Mouse (Mus musculus): ENCODE measurements around the gene Kdm1a. TPM values are rescaled to one million over a fixed set of nuclear protein-coding genes. Genes with fewer than 3 reads are reported as not detected.
A peak's percentile ranks its signal among the peaks of the same experiment; 100 is the strongest.

Gene Kdm1a
- total RNA-seq, 2 experiments from 2014 or later = 28.9 to 36.7 TPM

DNA sequence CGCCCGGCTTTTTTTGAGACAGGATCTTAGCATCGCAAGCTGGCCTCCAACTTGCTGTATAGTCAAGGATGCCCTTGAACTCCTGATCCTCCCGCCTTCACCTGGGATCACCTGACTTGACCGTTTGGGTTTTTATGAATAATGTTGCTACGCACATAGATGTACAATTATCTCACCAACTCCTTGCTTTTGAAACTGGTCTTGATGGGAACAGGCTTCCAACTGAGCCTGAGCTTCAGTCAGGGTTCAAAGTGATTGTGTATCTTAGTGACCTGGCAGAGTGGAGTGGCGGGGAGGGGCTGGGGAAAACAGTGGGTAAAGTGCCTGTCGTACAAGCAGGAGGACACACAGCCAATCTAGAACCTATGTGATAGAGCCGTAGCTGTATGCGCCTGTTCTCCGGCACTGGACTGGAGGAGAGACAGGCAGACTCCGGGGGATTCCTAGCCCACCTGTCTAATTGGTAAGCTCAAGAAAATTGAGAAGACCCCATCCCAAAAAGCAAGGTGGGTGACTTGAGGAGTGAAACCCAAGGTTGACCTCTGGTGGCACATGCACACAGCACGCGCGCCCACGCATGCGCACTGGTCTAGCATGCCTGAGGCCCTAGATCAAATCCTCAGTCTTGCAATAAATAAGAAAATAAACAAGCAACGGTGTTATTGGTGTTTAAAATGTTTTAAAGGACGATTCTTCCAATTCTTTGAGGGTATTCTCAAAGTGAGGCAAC, 3.4 kb upstream of the Kdm1a start:
- no peak for DNase-seq

DNA sequence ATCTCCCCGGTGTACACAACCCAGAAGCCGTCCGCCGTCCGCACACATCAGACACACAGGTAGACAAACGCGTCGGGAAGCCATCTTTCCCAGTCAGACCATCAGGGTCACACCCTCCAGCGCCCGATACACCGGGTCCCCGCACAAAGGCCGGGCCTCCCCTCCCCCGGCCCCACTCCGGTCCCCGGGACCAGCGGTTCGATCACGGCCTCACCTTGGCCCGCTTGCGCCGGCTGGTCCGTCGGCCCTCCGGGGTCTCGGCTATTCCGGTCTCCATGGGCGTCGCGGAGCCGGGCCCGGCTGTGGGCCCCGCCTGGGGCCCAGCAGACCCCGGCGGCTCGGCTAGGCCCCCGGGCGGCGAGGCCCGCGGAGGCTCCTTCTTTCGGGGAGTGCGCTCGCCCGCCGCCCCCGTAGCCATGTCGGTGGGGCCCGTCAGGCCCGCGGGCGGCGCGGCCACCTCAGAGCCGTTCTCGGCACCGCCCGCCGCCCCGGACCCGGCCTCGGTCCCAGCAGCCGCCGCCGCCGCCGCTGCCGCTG, 437 bp downstream of the Kdm1a start:
- DNase-seq = peak; percentile 45

DNA sequence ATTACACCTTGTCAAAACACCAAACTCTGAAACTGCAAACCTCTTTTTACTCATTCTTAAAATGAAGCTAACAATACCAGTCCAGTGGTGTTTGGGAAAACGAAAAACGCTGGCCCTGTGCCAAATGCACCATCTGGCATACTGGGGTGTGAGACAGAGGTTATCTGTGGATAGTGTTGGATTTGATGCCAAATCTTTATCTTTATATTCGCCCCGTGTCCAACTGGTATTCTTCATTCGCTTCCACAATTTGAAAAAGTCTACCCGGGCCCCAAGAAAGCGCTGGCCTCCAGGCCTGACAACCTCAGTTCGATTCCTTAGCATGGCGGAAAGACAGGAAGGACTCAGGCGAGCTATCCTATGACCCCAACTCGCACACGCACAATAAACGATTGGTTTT, 1.0 kb downstream of the Kdm1a start:
- peak; percentile 75 for DNase-seq

DNA sequence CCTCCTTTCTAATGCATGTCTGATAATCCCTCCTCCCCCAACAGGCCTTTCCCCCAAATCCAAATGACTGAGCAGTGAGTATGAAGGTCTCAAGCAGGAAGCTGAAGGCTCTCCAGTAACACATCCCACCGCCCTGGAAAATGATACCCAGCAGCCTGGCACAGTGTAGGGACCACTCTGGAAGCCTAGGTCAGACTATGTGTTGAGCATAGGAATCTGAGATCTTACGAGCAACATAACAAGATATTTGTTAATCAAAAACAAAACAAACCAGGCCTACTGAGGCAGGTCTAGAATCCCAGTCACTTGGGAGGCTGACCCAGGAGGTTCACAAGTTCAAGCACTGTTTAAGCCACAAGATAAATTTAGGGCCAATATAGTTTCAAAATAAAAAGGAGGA, 2.0 kb downstream of the Kdm1a start:
- no peak for DNase-seq

DNA sequence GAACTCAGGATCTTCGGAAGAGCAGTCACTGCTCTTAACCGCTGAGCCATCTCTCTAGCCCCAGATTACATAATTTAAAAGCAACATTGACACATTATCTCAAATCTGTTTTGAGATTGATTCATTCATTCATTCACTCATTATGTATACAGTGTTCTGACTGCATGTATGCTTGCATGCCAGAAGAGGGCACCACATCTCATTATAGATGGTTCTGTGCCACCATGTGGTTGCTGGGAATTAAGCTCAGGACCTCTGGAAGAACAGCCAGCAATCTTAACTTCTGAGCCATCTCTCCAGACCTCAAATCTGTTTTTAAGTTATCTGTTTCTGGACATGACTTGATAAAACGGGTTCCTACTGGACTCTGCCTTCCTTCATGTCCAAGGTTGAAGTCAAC, 2.7 kb downstream of the Kdm1a start:
- no peak for DNase-seq

DNA sequence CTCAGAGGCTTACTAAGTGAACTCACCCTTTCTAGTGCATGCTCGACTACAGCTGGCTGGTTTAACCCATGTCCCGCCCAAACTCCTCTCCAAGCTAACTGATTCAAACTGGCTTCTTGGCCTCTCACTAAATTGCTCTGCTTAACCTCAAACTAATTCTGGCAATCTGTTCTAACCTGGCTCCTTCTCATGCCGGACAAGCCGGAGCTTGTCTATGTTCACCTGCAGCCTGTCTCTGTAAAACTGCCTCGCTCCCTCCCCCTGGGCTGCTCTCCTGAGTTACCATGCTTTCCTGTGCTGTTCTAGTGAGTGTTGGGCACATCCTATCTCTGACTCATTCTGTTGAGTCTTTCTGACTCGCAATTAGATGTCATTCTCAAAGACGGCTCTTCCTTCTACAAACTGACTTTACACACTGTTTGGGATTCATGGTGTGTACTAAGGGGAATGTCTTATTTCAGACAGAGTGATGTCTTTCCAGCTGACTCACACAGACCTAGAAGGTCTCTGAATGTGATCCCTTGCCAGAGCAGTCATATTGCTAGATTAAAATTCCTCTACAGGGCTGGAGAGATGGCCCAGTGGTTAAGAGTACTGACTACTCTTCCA, 4.2 kb downstream of the Kdm1a start:
- no peak for DNase-seq

DNA sequence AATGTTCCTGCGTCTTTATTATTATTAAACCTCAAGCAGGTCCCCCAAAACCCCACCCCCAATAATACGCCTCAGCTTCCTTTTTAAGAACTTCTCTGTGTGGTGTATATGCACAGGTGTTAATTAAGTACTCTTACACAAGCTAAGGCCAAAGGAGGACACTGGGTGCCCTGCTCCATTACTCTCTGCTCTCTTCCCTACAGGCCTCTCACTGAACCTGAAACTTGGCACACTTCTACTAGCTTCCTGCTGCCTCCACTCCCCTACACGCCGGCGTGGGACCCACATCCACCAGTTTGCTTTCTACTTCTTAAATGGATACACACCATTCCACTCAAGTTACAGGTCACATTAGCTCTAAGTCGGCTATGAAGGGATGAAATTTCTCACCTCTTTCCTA, 7.3 kb downstream of the Kdm1a start:
- DNase-seq = no peak

DNA sequence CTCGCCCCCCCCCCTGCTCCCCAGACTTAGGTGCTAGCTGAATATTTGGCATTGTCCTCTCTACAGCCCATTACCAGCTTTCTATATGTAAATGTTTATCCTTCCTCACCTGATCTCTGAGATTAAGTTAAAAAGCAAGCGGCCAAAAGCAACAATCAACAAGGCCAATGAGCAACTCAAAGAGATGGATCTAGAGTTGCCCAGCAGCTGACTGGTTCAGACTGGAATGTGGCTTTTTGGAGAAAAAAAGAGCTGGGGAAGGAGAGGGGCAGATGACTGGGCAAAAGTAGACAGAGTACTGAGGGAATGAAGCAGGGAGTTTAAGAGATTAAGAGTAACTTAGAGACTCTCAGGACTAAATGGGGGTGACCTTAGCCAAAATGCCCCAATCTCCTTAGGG, 8.5 kb downstream of the Kdm1a start:
- no peak for DNase-seq

DNA sequence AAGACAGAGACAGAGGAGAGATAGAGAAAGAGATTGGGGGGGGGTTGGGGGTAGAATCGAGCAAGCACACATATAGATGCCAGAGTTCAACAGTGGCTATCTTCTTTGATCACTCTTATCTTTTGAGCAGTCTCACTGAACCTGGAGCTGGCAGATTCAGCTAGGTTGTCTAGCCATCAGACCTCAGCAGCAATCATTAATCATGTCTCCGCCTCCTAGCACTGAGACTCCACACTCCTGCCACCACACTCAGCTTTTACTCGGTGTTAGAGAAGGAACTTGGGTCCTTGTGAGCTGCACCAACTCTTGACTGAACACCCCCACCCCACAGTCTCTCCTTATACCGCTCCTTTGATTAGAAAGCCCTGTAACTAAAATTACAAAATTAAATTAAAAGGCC, 10.4 kb downstream of the Kdm1a start:
- no peak for DNase-seq

DNA sequence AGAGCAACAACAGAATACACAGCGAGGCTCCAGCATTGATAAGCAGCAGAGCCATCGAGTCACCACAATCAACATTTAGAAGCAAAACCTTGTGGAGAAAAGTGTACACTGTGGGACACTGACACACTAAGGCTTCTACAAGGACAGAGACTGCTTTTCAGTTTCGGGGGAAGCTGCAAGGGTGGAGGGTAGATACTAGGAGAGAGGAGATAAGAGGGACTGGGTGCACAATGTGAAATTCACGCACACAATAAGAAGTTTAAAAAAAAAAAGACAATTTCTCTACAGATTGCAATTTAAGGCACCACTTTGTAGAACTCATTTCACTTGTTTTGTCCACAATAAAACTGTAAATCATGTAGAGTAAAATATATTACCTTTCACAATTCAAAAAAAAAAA, 14.5 kb downstream of the Kdm1a start:
- no peak for DNase-seq

DNA sequence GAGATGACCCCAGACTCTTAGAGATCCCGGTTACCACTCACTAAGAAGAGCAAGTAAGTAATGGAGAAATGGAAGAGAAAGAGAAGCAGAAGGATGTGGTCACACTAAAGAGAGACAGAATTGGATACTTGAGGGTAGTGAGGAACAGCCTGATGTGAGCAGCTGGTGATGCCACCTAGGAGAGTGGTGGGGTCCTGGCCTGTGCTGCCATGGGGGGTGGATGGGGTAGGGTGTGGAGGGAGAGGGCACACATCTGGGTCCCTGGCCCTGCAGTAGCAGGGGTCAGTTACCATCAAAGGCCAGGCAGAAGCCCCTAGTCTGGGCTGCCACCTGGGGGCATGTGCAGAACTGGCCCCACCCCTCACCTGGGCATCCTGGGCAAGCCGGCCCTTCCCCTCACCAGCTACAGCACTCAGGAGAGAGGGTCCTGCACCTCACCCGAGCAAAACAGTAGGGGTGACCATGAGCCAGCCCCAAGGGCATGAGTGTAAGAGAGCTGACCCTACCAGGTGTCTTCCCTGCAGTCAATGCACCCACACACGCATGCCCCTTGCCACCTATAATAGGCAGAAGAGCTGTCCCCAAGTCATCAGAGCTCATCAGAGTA, 15.2 kb downstream of the Kdm1a start:
- no peak for DNase-seq

DNA sequence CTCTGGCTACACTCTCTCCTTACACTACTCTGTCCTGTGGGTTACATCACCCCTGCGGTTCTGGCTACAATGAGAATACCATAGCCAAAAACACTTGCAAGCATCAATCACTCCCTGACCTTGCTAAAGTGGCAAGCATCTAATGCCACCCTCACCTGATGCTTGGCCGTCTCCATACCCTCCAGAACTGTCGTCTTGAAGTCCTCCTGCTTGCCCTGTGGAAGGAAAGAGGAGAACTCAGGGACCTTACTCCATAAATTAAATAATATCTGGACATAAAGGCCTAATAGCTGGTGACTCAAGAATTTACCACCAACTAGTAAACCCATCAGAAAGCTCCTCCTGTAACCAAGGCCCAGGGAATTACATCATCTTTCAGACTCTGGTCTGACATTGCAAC, 20.6 kb downstream of the Kdm1a start:
- DNase-seq = no peak

DNA sequence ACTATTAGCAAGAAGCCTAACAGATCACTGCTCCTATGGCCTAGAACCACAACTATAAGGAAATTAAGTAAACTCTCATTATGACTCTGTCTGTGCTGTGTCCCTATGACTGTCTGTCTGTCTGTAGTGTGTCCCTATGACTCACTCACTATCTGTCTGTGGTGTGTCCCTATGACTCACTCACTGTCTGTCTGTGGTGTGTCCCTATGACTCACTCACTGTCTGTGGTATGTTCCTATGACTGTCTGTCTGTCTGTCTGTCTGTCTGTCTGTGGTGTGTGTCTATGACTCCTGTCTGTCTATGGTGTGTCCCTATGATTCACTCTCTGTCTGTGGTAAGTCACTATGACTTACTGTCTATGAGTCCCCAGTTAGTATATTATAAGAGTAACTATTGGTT, 32.5 kb downstream of the Kdm1a start:
- DNase-seq = no peak

DNA sequence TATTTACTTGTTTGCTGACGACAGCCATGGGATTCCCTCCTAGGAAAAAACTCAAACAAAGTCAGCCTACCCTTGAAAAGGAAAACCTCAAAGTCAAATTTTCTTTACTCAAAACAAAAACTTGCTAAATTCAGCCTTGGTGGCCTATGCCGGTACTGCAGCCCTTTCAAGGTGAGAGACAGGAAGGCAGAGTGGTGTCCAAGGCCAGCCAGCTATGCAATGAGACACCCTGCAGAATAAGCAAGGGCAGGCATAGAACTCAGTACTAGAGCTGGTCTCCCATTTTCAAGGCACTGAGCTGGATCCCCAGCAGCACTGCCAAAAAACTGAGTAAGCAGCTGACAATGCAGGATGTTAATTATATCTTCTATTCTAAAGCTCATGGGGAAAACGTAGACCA, 33.9 kb downstream of the Kdm1a start:
- DNase-seq = no peak

DNA sequence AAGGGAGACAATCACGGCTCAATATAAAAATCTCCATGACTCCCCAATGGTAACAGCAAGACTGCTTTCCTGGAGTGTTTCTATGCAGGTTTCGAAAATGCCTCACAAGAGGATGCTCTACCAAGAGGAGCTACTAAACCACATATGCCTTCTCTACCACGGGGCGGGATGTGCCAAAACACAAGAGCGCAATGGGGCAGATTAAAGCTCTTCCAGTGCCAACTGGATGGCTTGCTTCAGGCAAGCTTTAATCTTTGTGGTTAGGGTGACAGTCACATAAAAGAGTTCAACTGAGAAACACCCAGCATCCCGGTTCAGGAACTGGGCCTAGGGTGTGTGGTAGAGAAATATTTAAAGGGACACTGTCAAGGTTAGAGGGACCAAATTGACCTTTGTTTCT, 39.8 kb downstream of the Kdm1a start:
- no peak for DNase-seq

DNA sequence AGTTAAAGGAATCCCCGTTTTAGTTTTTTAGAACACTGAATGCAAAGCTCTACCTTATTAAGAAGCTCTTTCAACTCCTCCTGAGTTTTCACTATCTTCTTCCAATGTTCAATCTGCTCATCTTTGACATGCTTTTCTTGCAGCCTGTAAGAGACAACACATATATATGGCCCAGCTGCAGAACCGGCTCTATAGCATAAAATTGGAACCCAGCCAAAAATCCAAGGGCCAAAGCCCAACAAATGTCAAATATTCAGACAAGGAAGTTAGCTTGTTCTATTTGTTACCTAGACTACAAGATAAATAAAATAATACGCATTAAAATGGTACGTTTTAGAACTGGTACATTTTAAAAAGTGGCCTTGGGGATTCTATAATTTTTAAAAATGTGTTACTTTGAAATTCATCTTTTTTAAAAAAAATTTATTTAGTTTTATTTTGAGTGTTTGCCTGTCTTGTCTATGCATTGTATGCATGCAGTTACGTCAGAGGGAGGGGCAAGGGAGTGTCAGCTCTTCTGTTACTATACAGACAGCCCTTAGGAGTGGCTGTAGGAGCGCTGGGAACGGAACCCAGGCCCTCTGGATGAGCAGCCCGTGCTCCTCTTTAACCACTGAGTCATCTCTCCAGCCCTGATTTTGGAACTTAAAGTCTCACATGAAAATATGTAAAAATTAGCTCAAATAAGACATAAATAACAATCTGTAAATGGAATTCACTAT, 42.1 kb downstream of the Kdm1a start:
- DNase-seq = no peak

DNA sequence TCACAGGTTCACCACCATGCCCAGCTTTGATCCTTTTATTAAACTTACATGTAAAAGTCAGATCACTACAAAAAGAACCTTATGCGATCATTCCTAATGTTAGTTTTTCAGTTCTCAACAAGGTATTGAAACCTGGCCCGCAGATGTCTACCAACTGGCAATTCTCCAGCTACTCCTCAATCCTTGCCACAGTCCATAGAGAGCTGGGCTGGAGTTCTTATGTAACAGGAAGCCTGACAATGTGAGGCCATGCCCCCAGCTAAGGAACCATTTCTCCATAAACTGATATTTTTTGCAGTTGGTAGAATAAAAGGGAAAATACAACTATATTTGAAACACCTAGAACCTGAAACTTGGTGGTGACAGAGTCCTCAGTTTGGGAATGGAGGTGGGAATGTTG, 42.8 kb downstream of the Kdm1a start:
- no peak for DNase-seq

DNA sequence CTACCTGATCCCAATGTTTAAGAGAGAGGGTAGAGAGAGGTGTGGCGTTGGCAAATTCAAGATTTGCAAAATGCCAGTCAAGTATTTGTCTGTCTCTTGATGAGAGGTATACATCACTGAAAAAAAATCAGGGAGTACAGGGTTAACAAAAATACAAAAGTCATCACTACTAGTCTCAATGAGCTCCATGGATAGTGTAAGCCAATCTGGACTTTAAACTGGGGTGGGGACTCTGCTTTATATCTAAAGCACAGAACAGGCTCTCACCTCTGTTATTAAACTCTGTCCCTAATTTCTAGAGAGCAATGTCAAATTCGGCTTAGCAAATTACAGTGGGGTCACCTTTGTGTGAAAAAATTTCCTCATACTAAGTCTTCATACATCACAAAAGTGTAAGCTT, 44.9 kb downstream of the Kdm1a start:
- DNase-seq = no peak

DNA sequence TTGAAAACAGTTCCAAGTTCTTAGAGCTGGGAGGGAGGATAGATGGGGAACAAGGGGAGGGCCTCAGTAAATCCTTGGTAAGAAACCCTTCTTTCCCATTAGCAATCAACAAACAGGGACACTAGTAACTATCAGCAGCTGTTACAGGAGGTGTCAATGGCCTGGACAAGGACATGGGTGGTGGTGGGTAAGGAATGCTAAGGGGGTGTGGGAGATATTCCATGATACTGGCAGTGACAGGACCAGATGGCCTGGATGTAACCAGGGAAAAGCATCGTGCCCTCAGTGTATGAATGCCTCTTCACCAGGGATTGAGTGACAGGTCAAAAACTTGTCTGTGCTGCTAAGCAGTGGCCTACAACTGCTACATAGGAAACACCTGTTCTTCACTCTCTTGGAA, 49.4 kb downstream of the Kdm1a start:
- DNase-seq = no peak

DNA sequence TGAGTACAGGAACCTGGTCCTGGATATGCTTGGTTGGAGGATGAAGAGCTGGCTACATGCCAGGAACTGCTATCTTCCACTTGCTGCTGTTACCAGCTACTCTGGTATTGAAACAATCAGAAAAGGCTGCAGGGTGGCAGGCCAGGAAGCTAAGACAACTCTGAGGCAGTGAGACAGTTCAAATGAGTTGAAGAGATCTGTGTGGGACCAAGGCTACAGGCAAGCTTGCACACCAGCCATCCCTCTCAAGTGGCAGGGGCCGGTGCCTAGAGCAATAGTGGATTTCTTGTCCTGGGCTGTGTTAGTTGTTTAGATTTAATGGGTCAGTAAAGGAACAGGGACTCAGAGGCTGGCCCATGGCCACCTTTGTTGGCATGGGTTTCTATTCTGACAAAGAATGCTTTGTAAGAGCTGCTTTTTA, 54.1 kb downstream of the Kdm1a start:
- peak; percentile 24 for DNase-seq

DNA sequence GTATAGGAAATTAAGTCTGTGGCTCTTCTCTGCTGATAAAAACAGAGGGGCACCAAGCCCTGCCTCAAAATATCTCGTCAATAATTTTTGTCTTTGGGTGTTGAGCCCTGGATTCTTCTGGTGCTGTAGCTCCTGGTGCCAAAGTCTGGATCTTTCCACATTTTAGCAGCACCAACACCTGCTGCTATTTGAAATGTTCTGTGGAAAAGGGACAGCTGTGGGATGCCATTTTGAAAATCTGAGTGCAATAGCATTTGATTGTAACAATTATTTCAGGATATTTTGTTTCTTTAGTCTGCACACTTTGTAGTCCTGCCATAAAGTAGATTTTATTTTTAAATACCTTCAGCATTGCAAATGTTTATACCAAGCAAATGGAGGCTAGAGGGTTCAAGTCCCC, 54.8 kb downstream of the Kdm1a start:
- no peak for DNase-seq

DNA sequence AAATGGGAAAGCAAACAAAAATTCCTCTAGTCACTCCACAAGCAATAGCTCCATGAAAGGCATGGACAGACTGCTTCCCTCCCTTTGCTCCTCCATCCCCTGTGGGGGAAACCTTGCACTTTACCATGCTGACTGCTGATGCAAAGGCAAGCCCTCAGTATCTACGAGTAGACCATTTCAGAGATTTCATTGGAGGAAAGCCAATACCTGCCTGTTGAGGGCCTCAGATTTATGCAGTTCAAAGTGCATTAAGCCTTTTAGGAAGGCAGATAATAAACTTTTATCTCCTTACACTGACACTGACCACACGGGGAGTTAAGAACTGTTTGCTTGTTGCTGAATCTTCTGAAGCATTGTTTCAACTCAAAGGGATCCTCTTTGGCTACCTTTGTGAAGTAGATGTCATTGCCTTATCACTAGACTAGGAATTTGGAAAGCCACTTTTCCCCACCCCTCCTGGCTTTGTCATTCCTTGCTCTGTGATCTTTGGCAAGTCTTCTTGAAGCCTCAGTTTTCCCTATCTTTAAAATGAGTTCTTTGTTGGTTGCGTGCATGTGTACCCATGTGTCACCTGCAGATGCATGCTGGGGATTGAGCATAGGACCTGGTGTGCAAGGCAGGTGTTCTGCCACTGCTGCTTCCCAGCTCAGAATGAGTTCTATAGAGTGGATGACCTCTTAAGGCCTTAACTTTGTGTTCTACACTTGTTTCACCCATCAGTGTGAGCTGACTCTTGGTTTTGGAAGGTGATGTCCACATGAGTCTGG, 56.1 kb downstream of the Kdm1a start:
- DNase-seq = no peak
